Mouse (Mus musculus) cortical plate, adult 2 months (tissue): ENCODE data around the gene Rufy4.

Source experiments
- CTCF ChIP-seq: fragments of 200-500 bp; IDR thresholded peaks from 2 replicates; pipeline ENCODE4 v1.5.1; 2011; ENCODE audit warnings: mild to moderate bottlenecking, control low read depth, low read length; ENCODE audit not compliant: insufficient read depth; ENCODE audit errors: extremely low read depth
- POLR2A ChIP-seq: fragments of 200-500 bp; IDR thresholded peaks from 2 replicates; pipeline ENCODE4 v1.6.1; 2011; ENCODE audit warnings: mild to moderate bottlenecking, low read length, control low read depth; ENCODE audit not compliant: insufficient read depth; ENCODE audit errors: extremely low read depth

DNA sequence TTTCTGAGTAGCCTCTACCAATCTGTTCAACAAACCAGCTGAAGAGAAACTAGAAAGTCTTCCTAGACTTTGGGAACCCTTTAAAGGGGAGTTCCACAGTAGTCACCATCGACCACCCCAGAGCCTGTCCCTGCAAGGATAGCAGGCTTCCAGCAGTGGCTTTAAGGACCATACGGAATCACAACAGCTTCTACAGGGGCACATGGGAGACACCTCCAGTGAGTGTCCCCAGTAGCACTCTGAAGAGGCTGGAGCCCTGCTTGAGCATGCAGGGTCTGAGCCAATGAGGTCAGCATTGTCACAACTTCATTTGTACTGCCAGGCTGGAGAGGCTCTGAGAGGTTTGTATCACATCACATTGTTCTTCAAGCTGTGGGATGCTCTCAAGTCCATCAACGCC, 24.8 kb downstream of the Rufy4 start:
- TF ChIP-seq CTCF = no peak
- no peak for TF ChIP-seq POLR2A
